Mouse (Mus musculus) stomach, embryonic 14.5 days (tissue): ENCODE measurements around the gene Armh3. TPM values are rescaled to one million over a fixed set of nuclear protein-coding genes. Genes with fewer than 3 reads are reported as not detected.

Experiments used
- ATAC-seq: fragments of 200-750 bp; cut with Nextera tagmentation; 2 replicates; pipeline ENCODE4 v1.8.0; 2017; ENCODE audit warnings: low read depth, moderate TSS enrichment; ENCODE audit not compliant: insufficient number of reproducible peaks, insufficient read depth, low FRiP score
- H3K27ac ChIP-seq: fragments of 300-500 bp; sonication (generic); 2 replicates; pipeline ENCODE4 v1.5.1; 2014; ENCODE audit warnings: mild to moderate bottlenecking, low read length, moderate library complexity, mixed read lengths
- H3K27me3 ChIP-seq: fragments of 300-500 bp; sonication (generic); 2 replicates; pipeline ENCODE4 v1.6.1; 2014; ENCODE audit warnings: low read length, control low read depth, mixed read lengths; ENCODE audit not compliant: control insufficient read depth, insufficient read depth
- H3K36me3 ChIP-seq: fragments of 300-500 bp; sonication (generic); 2 replicates; pipeline ENCODE4 v1.6.1; 2014; ENCODE audit warnings: mild to moderate bottlenecking, control low read depth, low read length, moderate library complexity, mixed read lengths; ENCODE audit not compliant: control insufficient read depth, insufficient read depth
- H3K4me1 ChIP-seq: fragments of 300-500 bp; sonication (generic); 2 replicates; pipeline ENCODE4 v1.6.1; 2014; ENCODE audit warnings: low read length, control low read depth, mixed read lengths; ENCODE audit not compliant: control insufficient read depth, insufficient read depth
- H3K4me2 ChIP-seq: fragments of 300-500 bp; sonication (generic); replicated peaks from 2 replicates; pipeline ENCODE4 v1.6.1; 2014; ENCODE audit warnings: low read depth, low read length, control low read depth
- H3K4me3 ChIP-seq: fragments of 300-500 bp; sonication (generic); 2 replicates; pipeline ENCODE4 v1.5.1; 2014; ENCODE audit warnings: low read depth, low read length, control low read depth
- H3K9ac ChIP-seq: fragments of 300-500 bp; sonication (generic); replicated peaks from 2 replicates; pipeline ENCODE4 v1.6.1; 2014; ENCODE audit warnings: low read depth, mild to moderate bottlenecking, control low read depth, low read length, moderate library complexity, mixed read lengths
- H3K9me3 ChIP-seq: fragments of 300-500 bp; sonication (generic); 2 replicates; pipeline ENCODE4 v1.6.1; 2016; ENCODE audit warnings: low read depth, low read length, control low read depth; ENCODE audit not compliant: control insufficient read depth
- WGBS: fragments of 180-500 bp; shearing (Covaris S2); extraction: QIAGEN DNeasy Blood & Tissue Kit; methylation state at CpG from one replicate; pipeline ENCODE4 v1.1.7; 2014; 5-methylcytosine and 5-hydroxymethylcytosine counted together
- polyA plus RNA-seq: library from polyadenylated mRNA; unstranded; fragments of >200 nt; fragmentation: Nextera tagmentation; extraction: Ambion mirVana; gene quantifications from 2 replicates; pipeline ENCODE4 v1.2.1, GENCODE M21; 2014

The Armh3 gene
- polyA plus RNA-seq, 1 experiment from 2014 or later, result 21.0 TPM

- Histone ChIP-seq H3K9me3 (no peaks in the 10 kb centered on the region), H3K27me3 (no peaks in the 10 kb centered on the region), H3K27ac (no peak overlapping the region), H3K4me2 (no peak overlapping the region), H3K9ac (no peak overlapping the region), H3K36me3 (no peaks in the 10 kb centered on the region), H3K4me3 (no peak overlapping the region), H3K4me1 (no peaks in the 10 kb centered on the region)
- 91% methylated on average over 3 of the region's 3 CpGs for WGBS
- no peak for ATAC-seq
Measured at GRCm38 (mm10) chr19:45988238-45988637, 10.1 kb downstream of the Armh3 start.

- Histone ChIP-seq H3K36me3 (no peaks in the 10 kb centered on the region; the same call in 1 of the 2 replicates), H3K27me3 (no peaks in the 10 kb centered on the region), H3K27ac (no peak overlapping the region), H3K4me2 (no peak overlapping the region), H3K4me1 (no peaks in the 10 kb centered on the region), H3K4me3 (no peak overlapping the region), H3K9ac (no peak overlapping the region), H3K9me3 (no peaks in the 10 kb centered on the region)
- no peak for ATAC-seq
Measured at GRCm38 (mm10) chr19:45984379-45984778, 13.9 kb downstream of the Armh3 start.

- Histone ChIP-seq H3K9me3 (no peaks in the 10 kb centered on the region), H3K9ac (no peak overlapping the region), H3K27me3 (no peaks in the 10 kb centered on the region), H3K4me1 (no peaks in the 10 kb centered on the region), H3K4me3 (no peak overlapping the region), H3K36me3 (peaks cover 10% of the 10 kb centered on the region; the same call in 1 of the 2 replicates), H3K4me2 (no peak overlapping the region), H3K27ac (no peak overlapping the region)
- no peak for ATAC-seq
- WGBS, result 41% methylated on average over 5 of the region's 5 CpGs
Measured at GRCm38 (mm10) chr19:45960770-45961169, 37.5 kb downstream of the Armh3 start.

GRCm38 (mm10) chr19:45956736-45957135, 41.6 kb downstream of the Armh3 start:
- 89% methylated on average over 7 of the region's 7 CpGs for WGBS
- Histone ChIP-seq H3K4me1 (no peaks in the 10 kb centered on the region), H3K4me2 (no peak overlapping the region), H3K36me3 (peaks cover 4% of the 10 kb centered on the region; the same call in 1 of the 2 replicates), H3K4me3 (no peak overlapping the region), H3K27me3 (no peaks in the 10 kb centered on the region), H3K27ac (no peak overlapping the region), H3K9ac (no peak overlapping the region), H3K9me3 (no peaks in the 10 kb centered on the region)
- no peak for ATAC-seq

DNA sequence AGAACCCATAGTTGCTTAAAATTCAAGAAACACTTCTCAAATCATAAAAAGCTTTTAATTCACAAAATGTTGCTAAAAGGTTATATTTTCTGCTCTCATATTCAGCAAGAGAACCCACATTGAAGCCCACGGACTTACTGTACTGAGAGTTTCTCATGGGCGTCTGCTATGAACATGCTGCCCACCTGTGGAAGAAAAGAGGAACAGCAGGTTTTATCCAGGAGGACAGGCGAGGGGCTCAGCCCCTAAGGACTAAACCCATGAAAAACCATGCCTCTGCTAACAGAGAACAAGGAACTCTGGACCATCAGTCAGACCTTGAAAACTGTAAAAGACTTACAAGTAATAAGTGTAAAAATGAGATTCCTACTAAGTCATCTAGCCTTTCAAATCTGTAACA, 45.0 kb downstream of the Armh3 start:
- Histone ChIP-seq H3K4me1 (no peaks in the 10 kb centered on the region), H3K27ac (no peak overlapping the region), H3K36me3 (peaks cover 8% of the 10 kb centered on the region; the same call in 1 of the 2 replicates), H3K9ac (no peak overlapping the region), H3K4me2 (no peak overlapping the region), H3K27me3 (no peaks in the 10 kb centered on the region), H3K4me3 (no peak overlapping the region), H3K9me3 (no peaks in the 10 kb centered on the region)
- no peak for ATAC-seq
- 10% methylated on average over 3 of the region's 3 CpGs for WGBS

- Histone ChIP-seq H3K4me1 (no peaks in the 10 kb centered on the region), H3K4me3 (no peak overlapping the region), H3K4me2 (no peak overlapping the region), H3K27ac (no peak overlapping the region), H3K27me3 (no peaks in the 10 kb centered on the region), H3K36me3 (peaks cover 5% of the 10 kb centered on the region; the same call in 1 of the 2 replicates), H3K9me3 (no peaks in the 10 kb centered on the region), H3K9ac (no peak overlapping the region)
- ATAC-seq, result no peak
- WGBS, result 87% methylated on average over 6 of the region's 6 CpGs
Measured at GRCm38 (mm10) chr19:45949236-45949635, 49.1 kb downstream of the Armh3 start.

DNA sequence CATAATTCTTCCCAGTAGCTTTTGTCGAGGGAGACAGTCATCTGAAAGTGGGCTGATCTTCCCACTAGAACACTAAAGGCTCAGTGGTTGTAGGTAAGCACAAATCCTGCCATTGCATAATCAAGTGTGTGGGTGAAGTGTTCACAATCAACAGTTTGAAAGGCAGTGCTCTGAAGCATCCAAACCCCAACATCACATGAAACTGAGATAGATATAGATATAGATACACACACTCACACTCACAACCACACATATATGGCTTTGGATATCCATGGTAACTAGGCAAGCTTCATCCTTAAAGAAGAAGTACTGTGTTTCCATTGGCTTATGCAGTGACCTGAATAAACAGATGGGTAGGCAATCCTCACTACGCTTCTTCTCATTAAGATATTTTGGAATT, 50.5 kb downstream of the Armh3 start:
- Histone ChIP-seq H3K4me3 (no peak overlapping the region), H3K4me2 (no peak overlapping the region), H3K9me3 (no peaks in the 10 kb centered on the region), H3K9ac (no peak overlapping the region), H3K27me3 (no peaks in the 10 kb centered on the region), H3K4me1 (no peaks in the 10 kb centered on the region), H3K36me3 (peaks cover 5% of the 10 kb centered on the region; the same call in 1 of the 2 replicates), H3K27ac (no peak overlapping the region)
- 87% methylated on average over 2 of the region's 2 CpGs for WGBS
- ATAC-seq, result no peak

DNA sequence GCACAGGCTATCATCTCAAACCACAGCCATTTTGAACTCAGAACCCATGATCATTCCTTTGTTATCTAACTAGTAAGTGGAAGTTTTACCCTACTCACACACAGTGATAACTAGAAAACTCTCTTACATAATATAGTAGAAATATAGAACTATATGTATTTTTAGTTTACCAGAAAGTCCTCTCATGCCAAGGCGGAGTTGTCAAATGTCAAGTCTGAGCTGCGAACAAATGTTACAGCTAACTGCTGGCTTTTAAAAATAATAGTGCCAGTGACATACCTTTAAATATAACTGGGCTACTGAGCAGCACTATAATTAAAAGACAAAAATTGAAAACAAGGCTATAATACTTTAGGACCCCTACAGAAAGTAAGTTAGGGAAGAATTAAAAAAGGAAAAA, 51.0 kb downstream of the Armh3 start:
- 96% methylated on average over 2 of the region's 2 CpGs for WGBS
- Histone ChIP-seq H3K4me2 (no peak overlapping the region), H3K27me3 (no peaks in the 10 kb centered on the region), H3K9me3 (no peaks in the 10 kb centered on the region), H3K27ac (no peak overlapping the region), H3K4me3 (no peak overlapping the region), H3K4me1 (no peaks in the 10 kb centered on the region), H3K9ac (no peak overlapping the region), H3K36me3 (peaks cover 5% of the 10 kb centered on the region; the same call in 1 of the 2 replicates)
- no peak for ATAC-seq

GRCm38 (mm10) chr19:45946541-45946940, 51.7 kb downstream of the Armh3 start:
- Histone ChIP-seq H3K27me3 (no peaks in the 10 kb centered on the region), H3K27ac (no peak overlapping the region), H3K4me1 (no peaks in the 10 kb centered on the region), H3K9ac (no peak overlapping the region), H3K4me3 (no peak overlapping the region), H3K4me2 (no peak overlapping the region), H3K9me3 (no peaks in the 10 kb centered on the region), H3K36me3 (peaks cover 9% of the 10 kb centered on the region; the same call in 1 of the 2 replicates)
- 96% methylated on average over 9 of the region's 9 CpGs for WGBS
- no peak for ATAC-seq
